Mouse (Mus musculus) C2C12 (cell line): ENCODE measurements around the gene Rassf1.

ENCODE experiments used
- CEBPB ChIP-seq: IDR thresholded peaks from one replicate; pipeline ENCODE4 v1.6.1; 2011; ENCODE audit warnings: low read depth, mild to moderate bottlenecking, control low read depth, moderate library complexity
- CTCF ChIP-seq: IDR thresholded peaks from one replicate; pipeline ENCODE4 v1.5.1; 2011; ENCODE audit not compliant: control insufficient read depth, insufficient read depth, insufficient read length
- MAX ChIP-seq: IDR thresholded peaks from one replicate; pipeline ENCODE4 v1.6.1; 2011; ENCODE audit warnings: mild to moderate bottlenecking, control low read depth
- MYOD1 ChIP-seq: IDR thresholded peaks from one replicate; pipeline ENCODE4 v1.6.1; 2011; ENCODE audit warnings: low read depth; ENCODE audit not compliant: control insufficient read depth, insufficient read length
- MYOG ChIP-seq: IDR thresholded peaks from one replicate; pipeline ENCODE4 v1.6.1; 2011; ENCODE audit not compliant: control insufficient read depth, insufficient read length; ENCODE audit errors: extremely low read depth
- USF1 ChIP-seq: IDR thresholded peaks from one replicate; pipeline ENCODE4 v1.6.1; 2011; ENCODE audit warnings: low read depth, mild to moderate bottlenecking, control low read depth, moderate library complexity

- TF ChIP-seq CTCF (no peak), MYOD1 (no peak), MAX (no peak), MYOG (no peak), CEBPB (no peak), USF1 (no peak)
These were observed 11.8 kb downstream of the Rassf1 start, which contains the start of gene Tusc2 for GRCm38 (mm10) chr9:107563029-107563581.
